17 mouse cellular contexts compared by ENCODE assay signal in genomic region chr16:9485291-9485690, GRCm38 (mm10).
"Had no signal": no experiment of that assay in that cellular context is flagged by ENCODE, and none has a peak within 500 bp of the region (broad histone marks: within the 10 kb centered on the region; RNA-seq: fewer than 3 reads in every experiment).

No protein-coding gene starts in this region.

- H3K4me3 ChIP-seq: liver, embryonic 13.5 days; liver, embryonic 15.5 days; midbrain, embryonic 13.5 days; midbrain, embryonic 15.5 days; neural tube, embryonic 12.5 days; stomach, embryonic 15.5 days had no signal

- ATAC-seq: liver, postnatal 0 days; midbrain, embryonic 13.5 days; midbrain, embryonic 15.5 days had no signal

- H3K4me2 ChIP-seq: liver, embryonic 11.5 days; liver, embryonic 13.5 days; liver, embryonic 15.5 days; midbrain, embryonic 11.5 days; midbrain, embryonic 13.5 days; midbrain, embryonic 15.5 days; neural tube, embryonic 12.5 days; stomach, embryonic 15.5 days had no signal

- H3K36me3 ChIP-seq: liver, embryonic 13.5 days; liver, embryonic 15.5 days; midbrain, embryonic 13.5 days; midbrain, embryonic 15.5 days; neural tube, embryonic 12.5 days; stomach, embryonic 15.5 days had no signal

- H3K4me1 ChIP-seq: liver, embryonic 13.5 days; liver, embryonic 15.5 days; megakaryocyte, embryonic 14.5 days; midbrain, embryonic 13.5 days; midbrain, embryonic 15.5 days; neural tube, embryonic 12.5 days; stomach, embryonic 15.5 days had no signal

- H3K9me3 ChIP-seq: liver, embryonic 13.5 days; liver, embryonic 15.5 days; midbrain, embryonic 13.5 days; midbrain, embryonic 15.5 days; neural tube, embryonic 12.5 days; stomach, embryonic 15.5 days had no signal

- H3K27me3 ChIP-seq: liver, embryonic 13.5 days; liver, embryonic 15.5 days; megakaryocyte, embryonic 14.5 days; midbrain, embryonic 13.5 days; midbrain, embryonic 15.5 days; neural tube, embryonic 12.5 days; stomach, embryonic 15.5 days had no signal

- H3K27ac ChIP-seq: liver, embryonic 13.5 days; liver, embryonic 15.5 days; macrophage; midbrain, embryonic 13.5 days; midbrain, embryonic 15.5 days; neural tube, embryonic 12.5 days; stomach, embryonic 15.5 days; stomach, postnatal 0 days had no signal

- DNase-seq: liver; liver, embryonic 13.5 days; liver, postnatal 0 days; right cerebral cortex, postnatal 14 days; thymus, adult 18-20 months; thymus, postnatal 14 days; thymus, postnatal 36 days had no signal

- H3K9ac ChIP-seq: liver, embryonic 13.5 days; liver, embryonic 15.5 days; liver, postnatal 0 days; midbrain, embryonic 13.5 days; midbrain, embryonic 15.5 days; neural tube, embryonic 12.5 days; stomach, embryonic 15.5 days had no signal
